Mouse (Mus musculus): ENCODE measurements at regions not wholly inside any gene's neighbourhood (a gene's known extent, or its start where the extent isn't known, plus 50 kb on each side); places are given as distances from the start of the nearest gene placed in this dataset.

- 19% methylated on average over 8 of the region's 8 CpGs for WGBS
- Histone ChIP-seq H3K27me3 (ENCODE audit: control insufficient read depth, insufficient read depth, low read length) (no peaks in the 10 kb centered on the region), H3K36me3 (ENCODE audit: control insufficient read depth, insufficient read depth, low read length) (no peaks in the 10 kb centered on the region), H3K4me3 (ENCODE audit: control insufficient read depth, insufficient read depth, low read length) (no peak overlapping the region), H3K27ac (ENCODE audit: control insufficient read depth, insufficient read depth, low read length) (no peak overlapping the region), H3K4me1 (replicated peaks; ENCODE audit: control insufficient read depth, insufficient read depth, low read length) (no peaks in the 10 kb centered on the region)
- TF ChIP-seq CTCF (IDR thresholded peaks at IDR 0.05; ENCODE audit: borderline replicate concordance, control insufficient read depth, extremely low read depth, insufficient read depth, low read length, poor library complexity) (peak; percentile 70; the same call in 1 of the 2 replicates), POLR2A (IDR thresholded peaks at IDR 0.05; ENCODE audit: control insufficient read depth, extremely low read depth, insufficient read depth, low read length, poor library complexity) (no peak)
- DNase-seq, result peak; percentile 46
These were observed 77.1 kb upstream of the Gjb5 start for GRCm38 (mm10) chr4:127435076-127435475.

GRCm38 (mm10) chr4:127430237-127430636 is 72.3 kb upstream of the Gjb5 start:
- no peaks in the 10 kb centered on the region for H3K36me3 ChIP-seq (ENCODE audit: control insufficient read depth, insufficient read depth, low read length)
- H3K4me3 ChIP-seq (ENCODE audit: control insufficient read depth, insufficient read depth, low read length), result no peak overlapping the region
- WGBS, result 13% methylated on average over 1 of the region's 1 CpGs
- no peak for DNase-seq
- no peaks in the 10 kb centered on the region for H3K27me3 ChIP-seq (ENCODE audit: control insufficient read depth, insufficient read depth, low read length)
- no peaks in the 10 kb centered on the region for H3K4me1 ChIP-seq (replicated peaks; ENCODE audit: control insufficient read depth, insufficient read depth, low read length)
- no peak for TF ChIP-seq POLR2A (IDR thresholded peaks at IDR 0.05; ENCODE audit: control insufficient read depth, extremely low read depth, insufficient read depth, low read length, poor library complexity)
- no peak overlapping the region for H3K27ac ChIP-seq (ENCODE audit: control insufficient read depth, insufficient read depth, low read length)

GRCm38 (mm10) chr4:127429748-127430147 is 71.8 kb upstream of the Gjb5 start:
- no peak for DNase-seq

GRCm38 (mm10) chr4:127423855-127424254 is 65.9 kb upstream of the Gjb5 start:
- no peak for DNase-seq
- TF ChIP-seq CTCF (IDR thresholded peaks at IDR 0.05; ENCODE audit: borderline replicate concordance, control insufficient read depth, extremely low read depth, insufficient read depth, low read length, poor library complexity) (no peak), POLR2A (IDR thresholded peaks at IDR 0.05; ENCODE audit: control insufficient read depth, extremely low read depth, insufficient read depth, low read length, poor library complexity) (no peak)
- H3K4me3 ChIP-seq (ENCODE audit: control insufficient read depth, insufficient read depth, low read length), result no peak overlapping the region
- H3K27ac ChIP-seq (ENCODE audit: control insufficient read depth, insufficient read depth, low read length), result no peak overlapping the region
- H3K36me3 ChIP-seq (ENCODE audit: control insufficient read depth, insufficient read depth, low read length), result no peaks in the 10 kb centered on the region
- 92% methylated on average over 7 of the region's 7 CpGs for WGBS
- no peaks in the 10 kb centered on the region for H3K27me3 ChIP-seq (ENCODE audit: control insufficient read depth, insufficient read depth, low read length)
- H3K4me1 ChIP-seq (replicated peaks; ENCODE audit: control insufficient read depth, insufficient read depth, low read length), result no peaks in the 10 kb centered on the region

More at GRCm38 (mm10) chr4:127429748-127430147, 71.8 kb upstream of the Gjb5 start:
- TF ChIP-seq POLR2A (IDR thresholded peaks at IDR 0.05; ENCODE audit: control insufficient read depth, extremely low read depth, insufficient read depth, low read length, poor library complexity), result no peak
- no peak for TF ChIP-seq CTCF (IDR thresholded peaks at IDR 0.05; ENCODE audit: borderline replicate concordance, control insufficient read depth, extremely low read depth, insufficient read depth, low read length, poor library complexity)
- Histone ChIP-seq H3K4me1 (replicated peaks; ENCODE audit: control insufficient read depth, insufficient read depth, low read length) (no peaks in the 10 kb centered on the region), H3K27me3 (ENCODE audit: control insufficient read depth, insufficient read depth, low read length) (no peaks in the 10 kb centered on the region), H3K36me3 (ENCODE audit: control insufficient read depth, insufficient read depth, low read length) (no peaks in the 10 kb centered on the region), H3K4me3 (ENCODE audit: control insufficient read depth, insufficient read depth, low read length) (no peak overlapping the region), H3K27ac (ENCODE audit: control insufficient read depth, insufficient read depth, low read length) (no peak overlapping the region)
- 86% methylated on average over 1 of the region's 1 CpGs for WGBS

GRCm38 (mm10) chr4:127421927-127422450 is 64.0 kb upstream of the Gjb5 start:
- H3K4me3 ChIP-seq (ENCODE audit: control insufficient read depth, insufficient read depth, low read length), result no peak overlapping the region
- DNase-seq, result no peak
- WGBS, result 68% methylated on average over 6 of the region's 6 CpGs
- no peaks in the 10 kb centered on the region for H3K27me3 ChIP-seq (ENCODE audit: control insufficient read depth, insufficient read depth, low read length)
- no peaks in the 10 kb centered on the region for H3K36me3 ChIP-seq (ENCODE audit: control insufficient read depth, insufficient read depth, low read length)
- H3K27ac ChIP-seq (ENCODE audit: control insufficient read depth, insufficient read depth, low read length), result no peak overlapping the region
- TF ChIP-seq CTCF (IDR thresholded peaks at IDR 0.05; ENCODE audit: borderline replicate concordance, control insufficient read depth, extremely low read depth, insufficient read depth, low read length, poor library complexity) (no peak), POLR2A (IDR thresholded peaks at IDR 0.05; ENCODE audit: control insufficient read depth, extremely low read depth, insufficient read depth, low read length, poor library complexity) (no peak)
- H3K4me1 ChIP-seq (replicated peaks; ENCODE audit: control insufficient read depth, insufficient read depth, low read length), result no peaks in the 10 kb centered on the region

- Histone ChIP-seq H3K27me3 (ENCODE audit: control insufficient read depth, insufficient read depth, low read length) (no peaks in the 10 kb centered on the region), H3K27ac (ENCODE audit: control insufficient read depth, insufficient read depth, low read length) (no peak overlapping the region), H3K36me3 (ENCODE audit: control insufficient read depth, insufficient read depth, low read length) (no peaks in the 10 kb centered on the region), H3K4me1 (replicated peaks; ENCODE audit: control insufficient read depth, insufficient read depth, low read length) (no peaks in the 10 kb centered on the region), H3K4me3 (ENCODE audit: control insufficient read depth, insufficient read depth, low read length) (no peak overlapping the region)
- TF ChIP-seq CTCF (IDR thresholded peaks at IDR 0.05; ENCODE audit: borderline replicate concordance, control insufficient read depth, extremely low read depth, insufficient read depth, low read length, poor library complexity) (no peak), POLR2A (IDR thresholded peaks at IDR 0.05; ENCODE audit: control insufficient read depth, extremely low read depth, insufficient read depth, low read length, poor library complexity) (no peak)
- WGBS, result 73% methylated on average over 5 of the region's 5 CpGs
- no peak for DNase-seq
These were observed 63.1 kb upstream of the Gjb5 start for GRCm38 (mm10) chr4:127421129-127421528.

- Histone ChIP-seq H3K4me1 (replicated peaks; ENCODE audit: control insufficient read depth, insufficient read depth, low read length) (no peaks in the 10 kb centered on the region), H3K4me3 (ENCODE audit: control insufficient read depth, insufficient read depth, low read length) (no peak overlapping the region), H3K36me3 (ENCODE audit: control insufficient read depth, insufficient read depth, low read length) (no peaks in the 10 kb centered on the region), H3K27me3 (ENCODE audit: control insufficient read depth, insufficient read depth, low read length) (no peaks in the 10 kb centered on the region), H3K27ac (ENCODE audit: control insufficient read depth, insufficient read depth, low read length) (no peak overlapping the region)
- no peak for TF ChIP-seq CTCF (IDR thresholded peaks at IDR 0.05; ENCODE audit: borderline replicate concordance, control insufficient read depth, extremely low read depth, insufficient read depth, low read length, poor library complexity)
- TF ChIP-seq POLR2A (IDR thresholded peaks at IDR 0.05; ENCODE audit: control insufficient read depth, extremely low read depth, insufficient read depth, low read length, poor library complexity), result no peak
- 74% methylated on average over 8 of the region's 8 CpGs for WGBS
- DNase-seq, result no peak
These were observed 61.8 kb upstream of the Gjb5 start for GRCm38 (mm10) chr4:127419786-127420120.

Data from thymus, adult 2 months (tissue).